Mouse (Mus musculus) thymus, postnatal 25 days (tissue): ENCODE measurements around the gene Dtx2.
A peak's percentile ranks its signal among the peaks of the same experiment; 100 is the strongest.
"Not testable (repeated sequence)": the region's sequence is repeated elsewhere in the genome, so short reads cannot be mapped to it uniquely, and the experiment has no call there.

Source experiments
- DNase-seq: peaks from one replicate; pipeline ENCODE4 v3.0.0; 2022

Gene Dtx2

GRCm38 (mm10) chr5:136027612-136028311 is 33.2 kb downstream of the Dtx2 start:
- peak; percentile 30 for DNase-seq

GRCm38 (mm10) chr5:136034868-136035267 is 40.3 kb downstream of the Dtx2 start:
- no peak for DNase-seq

- DNase-seq = no peak
These were observed 40.7 kb downstream of the Dtx2 start for GRCm38 (mm10) chr5:136035285-136035684.

- DNase-seq = no peak
These were observed 42.1 kb downstream of the Dtx2 start for GRCm38 (mm10) chr5:136036667-136037066.

GRCm38 (mm10) chr5:136038258-136039214 is 43.9 kb downstream of the Dtx2 start, which contains the start of gene Upk3b:
Upk3b (plus strand) TSS chr5:136038496.
- DNase-seq = no peak

GRCm38 (mm10) chr5:136040210-136040609 is 45.6 kb downstream of the Dtx2 start:
- no peak for DNase-seq

GRCm38 (mm10) chr5:136041260-136041659 is 46.7 kb downstream of the Dtx2 start:
- no peak for DNase-seq

- DNase-seq = no peak
These were observed 47.1 kb downstream of the Dtx2 start for GRCm38 (mm10) chr5:136041666-136042065.

- peak; percentile 34 for DNase-seq
These were observed 50.3 kb downstream of the Dtx2 start for GRCm38 (mm10) chr5:136044865-136045264.

- DNase-seq = peak; percentile 43
These were observed 50.8 kb downstream of the Dtx2 start for GRCm38 (mm10) chr5:136045408-136045807.

GRCm38 (mm10) chr5:136045987-136046386 is 51.4 kb downstream of the Dtx2 start:
- DNase-seq = peak; percentile 84

GRCm38 (mm10) chr5:136048541-136048940 is 53.9 kb downstream of the Dtx2 start:
- not testable (repeated sequence) for DNase-seq

- DNase-seq = no peak
These were observed 55.3 kb downstream of the Dtx2 start for GRCm38 (mm10) chr5:136049926-136050325.

- no peak for DNase-seq
These were observed 56.9 kb downstream of the Dtx2 start for GRCm38 (mm10) chr5:136051231-136052085.

GRCm38 (mm10) chr5:136052861-136053655 is 58.5 kb downstream of the Dtx2 start:
- DNase-seq = no peak

GRCm38 (mm10) chr5:136054301-136055077 is 59.9 kb downstream of the Dtx2 start, which contains the start of gene Upk3bl:
Upk3bl (plus strand) TSS chr5:136054492.
- no peak for DNase-seq

- DNase-seq = no peak
These were observed 61.5 kb downstream of the Dtx2 start for GRCm38 (mm10) chr5:136056062-136056461.

- DNase-seq = no peak
These were observed 62.5 kb downstream of the Dtx2 start for GRCm38 (mm10) chr5:136057085-136057484.

GRCm38 (mm10) chr5:136061567-136061966 is 67.0 kb downstream of the Dtx2 start:
- peak; percentile 77 for DNase-seq

- DNase-seq = no peak
These were observed 69.3 kb downstream of the Dtx2 start for GRCm38 (mm10) chr5:136063920-136064319.
